ENCODE assay signal across 16 mouse cellular contexts in the genomic region with DNA sequence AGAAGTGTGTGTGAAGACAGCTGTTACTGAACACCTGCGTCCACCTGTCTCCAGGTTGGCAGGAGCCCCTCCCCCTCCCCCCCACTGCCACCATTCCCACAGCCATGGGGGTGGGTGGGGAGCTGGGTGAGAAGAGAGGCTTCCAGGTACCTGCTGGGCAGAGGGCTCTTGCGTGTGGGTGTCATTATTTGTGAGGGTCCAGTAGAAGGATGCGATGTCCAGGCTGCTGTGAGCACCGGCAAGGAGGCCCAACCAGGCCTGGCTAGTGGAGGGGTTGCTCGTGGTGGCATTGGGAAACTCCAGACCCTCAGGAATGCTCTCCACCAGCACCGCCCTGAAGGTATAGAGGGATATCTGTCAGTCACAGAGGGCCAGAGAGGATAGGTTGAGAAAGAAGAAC. TPM values are rescaled to one million over a fixed set of nuclear protein-coding genes. Genes with fewer than 3 reads are reported as not detected.
DNase-seq lines count a peak whose midpoint lies in the region; ATAC-seq and TF ChIP-seq lines count a peak whose summit lies in the region.
"Had no signal": no experiment of that assay in that cellular context is flagged by ENCODE, and none has a peak within 500 bp of the region (broad histone marks: within the 10 kb centered on the region; RNA-seq: fewer than 3 reads in every experiment).

No protein-coding gene starts in this region.

- peak overlapping the region; percentile 81; the same call in 1 of the 2 replicates for H3K9ac ChIP-seq in neural tube, embryonic 13.5 days
- H3K9ac ChIP-seq: forebrain, embryonic 12.5 days had no signal

- no peak for TF ChIP-seq CTCF in layer of hippocampus, adult 2 months (conservative IDR thresholded peaks at IDR 0.05)
- TF ChIP-seq CTCF in E14TG2a.4 (conservative IDR thresholded peaks at IDR 0.05; ENCODE audit: low read length), result no peak
- TF ChIP-seq CTCF in gastrocnemius, adult 2 months (IDR thresholded peaks at IDR 0.05), result no peak

- DNase-seq in layer of hippocampus, adult 2 months (ENCODE audit: low spot score in 2 of 2), result no peak
- no peak for DNase-seq in layer of hippocampus, adult 11-12 months (ENCODE audit: low spot score)
- no peak for DNase-seq in embryo, embryonic 10 days (ENCODE audit: low spot score)
- DNase-seq in retina, postnatal 1 day, result no peak
- DNase-seq in gastrocnemius, adult 2 months, result no peak
- DNase-seq: adrenal gland, adult 8-10 months; heart, postnatal 36 days; kidney, postnatal 10 days; lung, adult 2 months had no signal

- H3K27me3 ChIP-seq in E14TG2a.4 (ENCODE audit: insufficient read depth, low read length), result no peaks in the 10 kb centered on the region
- no peaks in the 10 kb centered on the region for H3K27me3 ChIP-seq in neural tube, embryonic 13.5 days
- H3K27me3 ChIP-seq: embryonic facial prominence, embryonic 13.5 days; forebrain, embryonic 12.5 days had no signal

- no peaks in the 10 kb centered on the region for H3K9me3 ChIP-seq in E14TG2a.4 (ENCODE audit: low read length)
- H3K9me3 ChIP-seq in neural tube, embryonic 13.5 days, result no peaks in the 10 kb centered on the region
- H3K9me3 ChIP-seq: embryonic facial prominence, embryonic 13.5 days; forebrain, embryonic 12.5 days had no signal

- ATAC-seq in erythroblast, adult 5-6 weeks (replicated peaks; ENCODE audit: low FRiP score, poor library complexity, severe bottlenecking), result 0 out of 2 replicates have a peak, but pooled peaks have one; percentile 0
- ATAC-seq in neural tube, embryonic 13.5 days (ENCODE audit: low read depth), result no peak

- peaks cover 66% of the 10 kb centered on the region for H3K36me3 ChIP-seq in E14TG2a.4 (ENCODE audit: insufficient read depth, low read length)
- H3K36me3 ChIP-seq in neural tube, embryonic 13.5 days, result peaks cover 50% of the 10 kb centered on the region

- intact Hi-C loops in gastrocnemius, adult 2 months (cut with DNase I), result no loop called here

- WGBS in neural tube, embryonic 13.5 days, result 87% methylated on average over 6 of the region's 6 CpGs

- peak overlapping the region; percentile 97 for H3K27ac ChIP-seq in layer of hippocampus, adult 2 months
- no peak overlapping the region for H3K27ac ChIP-seq in neural tube, embryonic 13.5 days (replicated peaks)
- H3K27ac ChIP-seq in gastrocnemius, adult 2 months, result no peak overlapping the region
- H3K27ac ChIP-seq: embryonic facial prominence, embryonic 13.5 days; forebrain, embryonic 12.5 days had no signal

- H3K4me1 ChIP-seq in E14TG2a.4 (replicated peaks; ENCODE audit: low read depth, low read length), result peaks cover 66% of the 10 kb centered on the region
- H3K4me1 ChIP-seq in neural tube, embryonic 13.5 days (replicated peaks), result peaks cover 15% of the 10 kb centered on the region

- peak overlapping the region; percentile 88 for H3K4me3 ChIP-seq in layer of hippocampus, adult 2 months
- peak overlapping the region; percentile 78 for H3K4me3 ChIP-seq in E14TG2a.4 (replicated peaks; ENCODE audit: low read length)
- no peak overlapping the region for H3K4me3 ChIP-seq in neural tube, embryonic 13.5 days
- H3K4me3 ChIP-seq in gastrocnemius, adult 2 months, result no peak overlapping the region
- H3K4me3 ChIP-seq: embryonic facial prominence, embryonic 13.5 days; forebrain, embryonic 12.5 days had no signal

- no peak overlapping the region for H3K4me2 ChIP-seq in neural tube, embryonic 13.5 days

RNA-seq across cellular contexts. Expression of gene Pld3, which starts 12.1 kb away (rescaled TPM):
- 100 to 1,000 TPM; 573 to 583 TPM for total RNA-seq in layer of hippocampus, adult 2 months (2021)
- total RNA-seq in erythroblast, adult 5-6 weeks (2015; ENCODE audit: low replicate concordance), result 128 and 139 TPM in 2 replicates
- 73.6 and 84.7 TPM in 2 replicates for total RNA-seq in erythroblast, adult 5-6 weeks (2017; ENCODE audit: low replicate concordance)
- polyA plus RNA-seq in neural tube, embryonic 13.5 days (2015; fragmentation: Nextera tagmentation; extraction: Ambion mirVana), result 123 and 128 TPM in 2 replicates
- 10 to 100 TPM; 14.5 to 17.2 TPM for total RNA-seq in gastrocnemius, adult 2 months (2021)

RNA-seq across cellular contexts. Expression of gene 2310022A10Rik, which starts 12.1 kb away (rescaled TPM):
- total RNA-seq in layer of hippocampus, adult 2 months (2021), result 10 to 100 TPM; 25.5 to 25.6 TPM
- total RNA-seq in erythroblast, adult 5-6 weeks (2015; ENCODE audit: low replicate concordance), result 2.9 TPM in 1 of 2 replicates, not detected in the other
- total RNA-seq in erythroblast, adult 5-6 weeks (2017; ENCODE audit: low replicate concordance), result 3.6 and 10.4 TPM in 2 replicates
- polyA plus RNA-seq in neural tube, embryonic 13.5 days (2015; fragmentation: Nextera tagmentation; extraction: Ambion mirVana), result 30.9 and 31.9 TPM in 2 replicates
- 100 to 1,000 TPM; 107 to 123 TPM for total RNA-seq in gastrocnemius, adult 2 months (2021)

RNA-seq across cellular contexts. Expression of gene Hipk4, which starts 17.9 kb away (rescaled TPM):
- total RNA-seq in layer of hippocampus, adult 2 months (2021), result under 1 TPM in 1 of 2 experiments, not detected in 1; 0.15 TPM
- total RNA-seq in erythroblast, adult 5-6 weeks (2015; ENCODE audit: low replicate concordance), result not detected in 2 replicates
- not detected in 2 replicates for total RNA-seq in erythroblast, adult 5-6 weeks (2017; ENCODE audit: low replicate concordance)
- polyA plus RNA-seq in neural tube, embryonic 13.5 days (2015; fragmentation: Nextera tagmentation; extraction: Ambion mirVana), result 0.39 and 0.71 TPM in 2 replicates
- under 1 TPM in 1 of 2 experiments, not detected in 1; 0.13 TPM for total RNA-seq in gastrocnemius, adult 2 months (2021)
- total RNA-seq: gastrocnemius, adult 18-20 months; MEL had no signal

RNA-seq across cellular contexts. Expression of gene Prx, which starts 41.8 kb away (rescaled TPM):
- under 1 TPM; 0.38 to 0.39 TPM for total RNA-seq in layer of hippocampus, adult 2 months (2021)
- total RNA-seq in erythroblast, adult 5-6 weeks (2015; ENCODE audit: low replicate concordance), result not detected in 2 replicates
- 0.28 and 0.43 TPM in 2 replicates for total RNA-seq in erythroblast, adult 5-6 weeks (2017; ENCODE audit: low replicate concordance)
- 1.9 TPM in 2 replicates for polyA plus RNA-seq in neural tube, embryonic 13.5 days (2015; fragmentation: Nextera tagmentation; extraction: Ambion mirVana)
- 1 to 10 TPM; 3.1 to 4.1 TPM for total RNA-seq in gastrocnemius, adult 2 months (2021)

RNA-seq across cellular contexts. Expression of gene Akt2, which starts 50.4 kb away (rescaled TPM):
- total RNA-seq in layer of hippocampus, adult 2 months (2021), result 10 to 100 TPM; 87.0 to 99.1 TPM
- 22.7 and 25.1 TPM in 2 replicates for total RNA-seq in erythroblast, adult 5-6 weeks (2015; ENCODE audit: low replicate concordance)
- total RNA-seq in erythroblast, adult 5-6 weeks (2017; ENCODE audit: low replicate concordance), result 51.2 and 57.6 TPM in 2 replicates
- polyA plus RNA-seq in neural tube, embryonic 13.5 days (2015; fragmentation: Nextera tagmentation; extraction: Ambion mirVana), result 59.6 and 66.2 TPM in 2 replicates
- total RNA-seq in gastrocnemius, adult 2 months (2021), result 100 to 1,000 TPM; 194 to 199 TPM

Comparison
In these comparisons a context has a peak if more than half of its experiments do, and no peak if none do; other contexts are left out.
1. H3K4me3 ChIP-seq: peak in layer of hippocampus, adult 2 months (single experiment) and E14TG2a.4 (single experiment); none in neural tube, embryonic 13.5 days (single experiment) and gastrocnemius, adult 2 months (single experiment).
2. RNA of gene Pld3, which starts 12.1 kb away (total RNA-seq): 573 to 583 TPM in layer of hippocampus, adult 2 months and 73.6 to 139 TPM in erythroblast, adult 5-6 weeks; 14.5 to 17.2 TPM in gastrocnemius, adult 2 months; every median in the first group is over 4 times any median in the second.
3. RNA of gene 2310022A10Rik, which starts 12.1 kb away (total RNA-seq): 107 to 123 TPM in gastrocnemius, adult 2 months; 25.5 to 25.6 TPM in layer of hippocampus, adult 2 months and 2.9 to 10.4 TPM in erythroblast, adult 5-6 weeks; every median in the first group is over 4 times any median in the second.